Mouse (Mus musculus) liver, postnatal 0 days (tissue): ENCODE results near the gene Psmb8.

Experiments
- CTCF ChIP-seq: sonication (generic); IDR thresholded peaks from 2 replicates; pipeline ENCODE4 v1.5.1; 2016; ENCODE audit warnings: antibody characterized with exemption, low read depth
- EP300 ChIP-seq: IDR thresholded peaks from 2 replicates; pipeline ENCODE4 v1.6.1; 2016; ENCODE audit warnings: antibody characterized with exemption, low read depth, mild to moderate bottlenecking

DNA sequence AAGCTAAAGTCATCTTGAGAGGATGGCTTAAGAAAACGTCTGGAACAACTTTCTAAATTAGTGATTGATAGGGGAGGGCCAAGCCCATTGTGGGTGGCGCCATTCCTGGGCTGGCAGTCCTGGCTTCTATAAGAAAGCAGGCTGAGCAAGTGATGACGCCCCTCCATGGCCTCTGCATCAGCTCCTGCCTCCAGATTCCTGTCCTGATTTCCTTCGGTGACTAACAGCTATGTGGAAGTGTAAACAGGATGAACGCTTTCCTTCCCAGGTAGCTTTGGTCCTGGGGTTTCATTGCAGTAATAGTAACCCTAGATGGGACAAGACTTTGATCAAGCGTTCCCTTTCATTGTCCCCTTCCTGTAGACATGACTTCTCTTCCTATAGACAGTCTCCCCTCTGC lies 18.5 kb upstream of the Psmb8 start:
- TF ChIP-seq CTCF (no peak), EP300 (no peak)
